Mouse (Mus musculus) MEL (cell line): ENCODE data around the gene Scnn1a.

Experiments used
- CHD2 ChIP-seq: IDR thresholded peaks from 2 replicates; pipeline ENCODE4 v1.6.1; 2011; ENCODE audit warnings: low read length, improper control_type of control experiment
- CTCF ChIP-seq, 3 experiments: IDR thresholded peaks in 2 of 3; conservative IDR thresholded peaks in 1 of 3; 2 replicates each; pipeline ENCODE4 v1.5.1; 2011 to 2012; ENCODE audit warnings: low read length in 3 of 3, low read depth in 2 of 3, mild to moderate bottlenecking in 2 of 3, improper control_type of control experiment in 1 of 3, inconsistent platforms in 1 of 3, mixed read lengths in 1 of 3, moderate library complexity in 1 of 3; ENCODE audit not compliant: control insufficient read depth in 1 of 3, insufficient read depth in 1 of 3, poor library complexity in 1 of 3, severe bottlenecking in 1 of 3
- ELF1 ChIP-seq: IDR thresholded peaks from 2 replicates; pipeline ENCODE4 v1.6.1; 2014; ENCODE audit warnings: low read depth, mild to moderate bottlenecking, inconsistent platforms, low read length, improper control_type of control experiment, moderate library complexity
- EP300 ChIP-seq, 2 experiments: IDR thresholded peaks; 2 replicates each; pipeline ENCODE4 v1.6.1; 2011; ENCODE audit warnings: improper control_type of control experiment in 2 of 2, low read length in 2 of 2, low read depth in 1 of 2, mild to moderate bottlenecking in 1 of 2
- MAX ChIP-seq: IDR thresholded peaks from 2 replicates; pipeline ENCODE4 v1.6.1; 2011; ENCODE audit warnings: low read length, improper control_type of control experiment
- MYB ChIP-seq: IDR thresholded peaks from 2 replicates; pipeline ENCODE4 v1.6.1; 2011; ENCODE audit warnings: mild to moderate bottlenecking, low read depth, low read length, improper control_type of control experiment
- POLR2A ChIP-seq, 2 experiments: IDR thresholded peaks; 2 replicates each; pipeline ENCODE4 v1.6.1; 2011 to 2012; ENCODE audit warnings: low read length in 2 of 2, mild to moderate bottlenecking in 2 of 2, control low read depth in 1 of 2, improper control_type of control experiment in 1 of 2, low read depth in 1 of 2, moderate library complexity in 1 of 2; ENCODE audit not compliant: control insufficient read depth in 1 of 2, insufficient read depth in 1 of 2, poor library complexity in 1 of 2
- SIN3A ChIP-seq: IDR thresholded peaks from 2 replicates; pipeline ENCODE4 v1.6.1; 2012; ENCODE audit warnings: low read length, improper control_type of control experiment, inconsistent platforms
- SMC3 ChIP-seq: IDR thresholded peaks from 2 replicates; pipeline ENCODE4 v1.6.1; 2011; ENCODE audit warnings: low read depth, low read length, improper control_type of control experiment
- TCF12 ChIP-seq: IDR thresholded peaks from 2 replicates; pipeline ENCODE4 v1.6.1; 2014; ENCODE audit warnings: low read depth, mild to moderate bottlenecking, inconsistent platforms, low read length, improper control_type of control experiment, moderate library complexity
- USF1 ChIP-seq: IDR thresholded peaks from 2 replicates; pipeline ENCODE4 v1.6.1; 2014; ENCODE audit warnings: low read depth, mild to moderate bottlenecking, inconsistent platforms, low read length, improper control_type of control experiment, moderate library complexity
- USF2 ChIP-seq, 2 experiments: IDR thresholded peaks; 2 replicates each; pipeline ENCODE4 v1.6.1; 2011 to 2012; ENCODE audit warnings: improper control_type of control experiment in 2 of 2, low read length in 2 of 2, borderline replicate concordance in 1 of 2, inconsistent platforms in 1 of 2, low read depth in 1 of 2, mild to moderate bottlenecking in 1 of 2; ENCODE audit not compliant: insufficient read depth in 1 of 2
- ZNF384 ChIP-seq: IDR thresholded peaks from 2 replicates; pipeline ENCODE4 v1.6.1; 2012; ENCODE audit warnings: low read depth, mild to moderate bottlenecking, inconsistent platforms, low read length, improper control_type of control experiment

DNA sequence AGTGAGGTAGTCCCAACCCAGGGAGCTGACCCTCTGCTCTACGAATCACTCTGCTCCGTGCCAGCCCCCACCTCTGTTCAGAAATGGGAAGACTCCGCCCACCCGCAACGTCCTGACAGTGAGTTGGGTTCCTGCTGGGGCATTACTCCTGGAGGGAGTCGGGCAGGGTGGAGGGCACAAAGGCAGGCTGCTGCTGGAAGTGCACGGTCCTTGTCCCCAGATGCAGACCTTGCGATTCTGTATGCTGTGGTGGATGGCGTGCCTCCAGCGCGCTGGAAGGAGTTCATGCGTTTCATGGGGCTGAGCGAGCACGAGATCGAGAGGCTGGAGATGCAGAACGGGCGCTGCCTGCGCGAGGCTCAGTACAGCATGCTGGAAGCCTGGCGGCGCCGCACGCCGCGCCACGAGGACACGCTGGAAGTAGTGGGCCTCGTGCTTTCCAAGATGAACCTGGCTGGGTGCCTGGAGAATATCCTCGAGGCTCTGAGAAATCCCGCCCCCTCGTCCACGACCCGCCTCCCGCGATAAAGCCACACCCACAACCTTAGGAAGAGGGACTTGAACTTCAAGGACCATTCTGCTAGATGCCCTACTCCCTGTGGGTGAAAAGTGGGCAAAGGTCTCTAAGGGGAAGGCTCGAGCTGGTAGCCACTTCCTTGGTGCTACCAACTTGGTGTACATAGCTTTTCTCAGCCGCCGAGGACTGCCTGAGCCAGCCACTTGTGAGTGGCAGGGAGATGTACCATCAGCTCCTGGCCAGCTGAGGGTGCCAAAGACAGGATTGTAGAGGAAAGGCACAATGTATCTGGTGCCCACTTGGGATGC, 41.2 kb downstream of the Scnn1a start:
- TF ChIP-seq TCF12 (no peak), CHD2 (no peak), ELF1 (no peak), SMC3 (no peak), POLR2A (IDR thresholded peaks at IDR 0.05; ENCODE audit: control insufficient read depth in 1 of 2, insufficient read depth in 1 of 2, low read depth in 1 of 2, low read length in 2 of 2, poor library complexity in 1 of 2) (no peak), USF1 (no peak), EP300 (IDR thresholded peaks at IDR 0.05; ENCODE audit: low read depth in 1 of 2, low read length in 2 of 2) (no peak), CTCF (IDR thresholded peaks at IDR 0.05 in 2 of 3, conservative IDR thresholded peaks at IDR 0.05 in 1 of 3; ENCODE audit: control insufficient read depth in 1 of 3, insufficient read depth in 1 of 3, low read depth in 2 of 3, low read length in 3 of 3, poor library complexity in 1 of 3, severe bottlenecking in 1 of 3) (no peak), MAX (no peak), MYB (no peak), USF2 (IDR thresholded peaks at IDR 0.05; ENCODE audit: borderline replicate concordance in 1 of 2, insufficient read depth in 1 of 2, low read depth in 1 of 2, low read length in 2 of 2) (no peak), ZNF384 (no peak), SIN3A (no peak)
